Mouse (Mus musculus) liver, postnatal 0 days (tissue): Measurements from ENCODE around the gene Actr10. TPM values are rescaled to one million over a fixed set of nuclear protein-coding genes. Genes with fewer than 3 reads are reported as not detected.
A peak's percentile ranks its signal among the peaks of the same experiment; 100 is the strongest.

Experiments
- ATAC-seq: fragments of 200-750 bp; cut with Nextera tagmentation; 2 replicates; pipeline ENCODE4 v1.8.0; 2017; ENCODE audit warnings: mild to moderate bottlenecking, moderate library complexity
- DNase-seq: peaks from one replicate; pipeline ENCODE4 v3.0.0-alpha.2; 2016
- H3K27ac ChIP-seq: fragments of 300-500 bp; sonication (generic); 2 replicates; pipeline ENCODE4 v1.5.1; 2014; ENCODE audit warnings: antibody characterized with exemption, moderate library complexity, mild to moderate bottlenecking, low read depth
- H3K27me3 ChIP-seq: fragments of 300-500 bp; sonication (generic); 2 replicates; pipeline ENCODE4 v1.6.1; 2014; ENCODE audit warnings: low read length, control low read depth, mixed read lengths; ENCODE audit not compliant: insufficient read depth
- H3K36me3 ChIP-seq: fragments of 300-500 bp; sonication (generic); replicated peaks from 2 replicates; pipeline ENCODE4 v1.6.1; 2014; ENCODE audit warnings: mild to moderate bottlenecking, control low read depth, low read length, moderate library complexity, mixed read lengths; ENCODE audit not compliant: insufficient read depth
- H3K4me1 ChIP-seq: fragments of 300-500 bp; sonication (generic); 2 replicates; pipeline ENCODE4 v1.6.1; 2014; ENCODE audit warnings: antibody characterized with exemption, mild to moderate bottlenecking, control low read depth; ENCODE audit not compliant: insufficient read depth
- H3K4me2 ChIP-seq: fragments of 300-500 bp; sonication (generic); 2 replicates; pipeline ENCODE4 v1.6.1; 2014; ENCODE audit warnings: low read depth, mild to moderate bottlenecking, low read length, moderate library complexity, mixed read lengths
- H3K4me3 ChIP-seq: fragments of 300-500 bp; sonication (generic); 2 replicates; pipeline ENCODE4 v1.5.1; 2014; ENCODE audit warnings: low read depth, low read length
- H3K9ac ChIP-seq: fragments of 300-500 bp; sonication (generic); replicated peaks from 2 replicates; pipeline ENCODE4 v1.6.1; 2014; ENCODE audit warnings: mild to moderate bottlenecking, moderate library complexity
- H3K9me3 ChIP-seq: fragments of 300-500 bp; sonication (generic); 2 replicates; pipeline ENCODE4 v1.6.1; 2016; ENCODE audit warnings: mild to moderate bottlenecking, control low read depth, low read length, mixed read lengths
- CTCF ChIP-seq: sonication (generic); IDR thresholded peaks from 2 replicates; pipeline ENCODE4 v1.5.1; 2016; ENCODE audit warnings: antibody characterized with exemption, low read depth
- EP300 ChIP-seq: IDR thresholded peaks from 2 replicates; pipeline ENCODE4 v1.6.1; 2016; ENCODE audit warnings: antibody characterized with exemption, low read depth, mild to moderate bottlenecking
- WGBS: fragments of 180-500 bp; shearing (Covaris S2); extraction: QIAGEN DNeasy Blood & Tissue Kit; methylation state at CpG from one replicate; pipeline ENCODE4 v1.1.7; 2014; ENCODE audit not compliant: insufficient replicate concordance; 5-methylcytosine and 5-hydroxymethylcytosine counted together
- polyA plus RNA-seq: library from polyadenylated mRNA; unstranded; fragments of >200 nt; fragmentation: Nextera tagmentation; extraction: Ambion mirVana; gene quantifications from 2 replicates; pipeline ENCODE4 v1.2.1, GENCODE M21; 2015

Gene Actr10
- 108 and 109 TPM in 2 replicates for polyA plus RNA-seq

- peak; percentile 98 for ATAC-seq
- DNase-seq: peak; percentile 96
- Histone ChIP-seq H3K9ac (peak within 1 kb of the TSS; percentile 92), H3K4me2 (peak within 1 kb of the TSS; percentile 82), H3K9me3 (no peaks in the 10 kb centered on the region), H3K4me1 (peaks cover 3% of the 10 kb centered on the region; the same call in 1 of the 2 replicates), H3K27ac (peak within 1 kb of the TSS; percentile 87), H3K36me3 (peaks cover 13% of the 10 kb centered on the region), H3K4me3 (peak within 1 kb of the TSS; percentile 89), H3K27me3 (no peaks in the 10 kb centered on the region)
- TF ChIP-seq CTCF (no peak), EP300 (0 out of 2 replicates have a peak, but pooled peaks have one; percentile 52)
- 1% methylated on average over 58 of the region's 59 CpGs for whole genome bisulfite sequencing
These were observed at the start of gene Actr10 for GRCm38 (mm10) chr12:70937571-70938384. Gene Actr10, plus strand, starts transcription at chr12:70937857.

DNA sequence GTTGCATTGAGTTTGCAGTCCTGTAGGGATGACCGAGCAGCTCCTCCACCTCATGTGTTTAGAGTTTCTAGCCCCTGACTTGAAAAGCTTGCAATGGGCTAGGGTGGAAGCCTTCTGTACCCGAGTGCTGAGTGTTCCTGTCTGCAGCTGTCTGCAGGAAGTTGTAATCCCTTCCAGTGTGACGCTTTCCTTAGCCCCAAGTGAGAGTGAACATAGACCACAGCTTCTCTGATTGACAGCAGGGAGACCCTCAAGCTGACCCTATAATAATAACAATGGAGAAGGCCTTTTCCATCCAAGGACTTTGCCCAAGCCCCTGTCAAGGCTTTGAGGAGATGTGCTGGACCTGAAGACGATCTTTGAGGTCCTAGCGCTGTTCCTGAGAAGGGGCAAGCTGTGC, 47.3 kb upstream of the Actr10 start:
- H3K9ac ChIP-seq: no peak overlapping the region
- TF ChIP-seq CTCF (no peak), EP300 (no peak)
- 76% methylated on average over 5 of the region's 5 CpGs for WGBS
- no peak for DNase-seq
- no peak for ATAC-seq
- no peaks in the 10 kb centered on the region for H3K9me3 ChIP-seq
- H3K27ac ChIP-seq: no peak overlapping the region
- H3K27me3 ChIP-seq: no peaks in the 10 kb centered on the region
- H3K4me3 ChIP-seq: no peak overlapping the region
- no peaks in the 10 kb centered on the region for H3K4me1 ChIP-seq
- H3K36me3 ChIP-seq: peaks cover 12% of the 10 kb centered on the region
- H3K4me2 ChIP-seq: no peak overlapping the region

DNA sequence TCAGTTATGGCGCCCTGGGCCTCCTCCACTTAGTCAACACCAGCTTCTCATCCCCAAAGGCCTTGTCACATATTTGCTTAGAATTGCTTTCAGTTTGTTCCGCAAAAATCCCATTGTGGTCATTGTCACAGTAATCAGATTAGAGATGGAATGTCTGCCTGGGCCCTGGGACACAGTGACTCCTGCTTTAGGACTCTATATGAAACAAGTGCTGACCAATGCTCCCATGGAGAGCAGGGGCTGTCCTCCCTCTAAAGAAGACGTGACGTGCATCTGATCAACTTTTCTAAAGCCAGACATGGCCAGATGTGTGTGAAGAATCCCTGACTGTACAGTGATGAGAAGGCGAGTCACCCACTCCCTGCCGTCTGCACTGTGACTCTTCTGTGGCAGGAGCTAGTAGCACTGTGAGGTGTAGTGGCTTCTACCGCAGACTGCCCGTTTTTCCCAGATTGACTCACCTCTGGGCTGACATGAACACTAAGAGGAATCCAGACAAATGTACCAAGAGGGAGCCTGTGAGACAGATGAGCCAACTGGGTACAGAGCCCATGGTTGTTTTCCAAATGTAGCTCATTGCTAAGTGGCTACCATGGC, 46.7 kb upstream of the Actr10 start:
- Histone ChIP-seq H3K27me3 (no peaks in the 10 kb centered on the region), H3K9me3 (no peaks in the 10 kb centered on the region), H3K4me3 (no peak overlapping the region), H3K9ac (no peak overlapping the region), H3K4me2 (no peak overlapping the region), H3K36me3 (peaks cover 12% of the 10 kb centered on the region), H3K27ac (no peak overlapping the region), H3K4me1 (no peaks in the 10 kb centered on the region)
- no peak for DNase-seq
- TF ChIP-seq CTCF: no peak
- 81% methylated on average over 8 of the region's 8 CpGs for WGBS
- ATAC-seq: no peak

DNA sequence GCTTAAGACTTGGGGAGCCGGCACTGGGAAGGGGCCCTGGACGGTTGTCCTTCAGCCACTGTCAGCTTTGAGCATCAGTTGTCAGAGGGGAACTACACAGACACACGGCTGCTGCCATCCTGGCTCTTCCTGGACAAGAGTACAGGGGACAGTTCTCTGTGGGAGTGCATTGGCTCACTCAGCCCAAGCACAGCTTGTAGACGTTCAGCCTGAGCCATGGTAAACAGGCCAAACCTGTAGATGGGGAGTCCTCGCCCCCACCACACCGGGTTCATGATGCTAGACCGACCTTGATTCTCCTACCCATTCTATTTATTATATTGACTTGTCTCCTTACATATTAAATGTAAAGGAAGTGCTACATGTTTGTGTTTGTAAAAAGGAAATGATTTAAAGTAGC, 42.4 kb upstream of the Actr10 start:
- no peak overlapping the region for H3K4me2 ChIP-seq
- no peak for ATAC-seq
- 82% methylated on average over 7 of the region's 7 CpGs for WGBS
- DNase-seq: no peak
- no peak overlapping the region for H3K27ac ChIP-seq
- H3K27me3 ChIP-seq: no peaks in the 10 kb centered on the region
- TF ChIP-seq EP300 (no peak), CTCF (no peak)
- H3K9ac ChIP-seq: no peak overlapping the region
- H3K4me1 ChIP-seq: no peaks in the 10 kb centered on the region
- peaks cover 15% of the 10 kb centered on the region for H3K36me3 ChIP-seq
- H3K4me3 ChIP-seq: no peak overlapping the region
- no peaks in the 10 kb centered on the region for H3K9me3 ChIP-seq

GRCm38 (mm10) chr12:70896068-70896467, 41.6 kb upstream of the Actr10 start:
- Histone ChIP-seq H3K9me3 (no peaks in the 10 kb centered on the region), H3K4me2 (no peak overlapping the region), H3K9ac (no peak overlapping the region), H3K36me3 (peaks cover 15% of the 10 kb centered on the region), H3K4me1 (no peaks in the 10 kb centered on the region), H3K27ac (no peak overlapping the region), H3K27me3 (no peaks in the 10 kb centered on the region), H3K4me3 (no peak overlapping the region)
- ATAC-seq: no peak
- WGBS: 79% methylated on average over 10 of the region's 10 CpGs
- TF ChIP-seq EP300 (no peak), CTCF (no peak)
- no peak for DNase-seq

GRCm38 (mm10) chr12:70897434-70897833, 40.2 kb upstream of the Actr10 start:
- H3K9ac ChIP-seq: no peak overlapping the region
- H3K27me3 ChIP-seq: no peaks in the 10 kb centered on the region
- H3K4me2 ChIP-seq: no peak overlapping the region
- H3K4me1 ChIP-seq: no peaks in the 10 kb centered on the region
- peaks cover 9% of the 10 kb centered on the region for H3K36me3 ChIP-seq
- no peak for ATAC-seq
- 77% methylated on average over 8 of the region's 8 CpGs for WGBS
- no peak overlapping the region for H3K27ac ChIP-seq
- no peaks in the 10 kb centered on the region for H3K9me3 ChIP-seq
- DNase-seq: no peak
- TF ChIP-seq CTCF: peak; percentile 37
- TF ChIP-seq EP300: no peak
- H3K4me3 ChIP-seq: no peak overlapping the region
